Mouse (Mus musculus) hindbrain, embryonic 16.5 days (tissue): ENCODE results near the gene Myo10. TPM values are rescaled to one million over a fixed set of nuclear protein-coding genes. Genes with fewer than 3 reads are reported as not detected.
A peak's percentile ranks its signal among the peaks of the same experiment; 100 is the strongest.

ENCODE experiments used
- ATAC-seq: fragments of 200-750 bp; cut with Nextera tagmentation; 2 replicates; pipeline ENCODE4 v1.8.0; 2017; ENCODE audit warnings: moderate TSS enrichment, moderate library complexity
- H3K27ac ChIP-seq: fragments of 300-500 bp; sonication (generic); 2 replicates; pipeline ENCODE4 v1.5.1; 2014; ENCODE audit warnings: low read depth, mild to moderate bottlenecking, control low read depth, low read length, moderate library complexity
- H3K27me3 ChIP-seq: fragments of 300-500 bp; sonication (generic); replicated peaks from 2 replicates; pipeline ENCODE4 v1.6.1; 2014; ENCODE audit warnings: low read length; ENCODE audit not compliant: control insufficient read depth, insufficient read depth
- H3K36me3 ChIP-seq: fragments of 300-500 bp; sonication (generic); 2 replicates; pipeline ENCODE4 v1.6.1; 2014; ENCODE audit warnings: mild to moderate bottlenecking, low read length, moderate library complexity, mixed read lengths; ENCODE audit not compliant: control insufficient read depth, insufficient read depth
- H3K4me1 ChIP-seq: fragments of 300-500 bp; sonication (generic); 2 replicates; pipeline ENCODE4 v1.6.1; 2014; ENCODE audit warnings: low read depth, low read length; ENCODE audit not compliant: control insufficient read depth, insufficient read depth
- H3K4me2 ChIP-seq: fragments of 300-500 bp; sonication (generic); 2 replicates; pipeline ENCODE4 v1.6.1; 2014; ENCODE audit warnings: mild to moderate bottlenecking, low read length, control low read depth, moderate library complexity
- H3K4me3 ChIP-seq: fragments of 300-500 bp; sonication (generic); 2 replicates; pipeline ENCODE4 v1.5.1; 2014; ENCODE audit warnings: mild to moderate bottlenecking, low read length, control low read depth, moderate library complexity
- H3K9ac ChIP-seq: fragments of 300-500 bp; sonication (generic); 2 replicates; pipeline ENCODE4 v1.6.1; 2014; ENCODE audit warnings: low read depth, mild to moderate bottlenecking, control low read depth, low read length, moderate library complexity
- H3K9me3 ChIP-seq: fragments of 300-500 bp; sonication (generic); 2 replicates; pipeline ENCODE4 v1.6.1; 2014; ENCODE audit warnings: mild to moderate bottlenecking, low read length, moderate library complexity; ENCODE audit not compliant: control insufficient read depth
- WGBS: fragments of 180-500 bp; shearing (Covaris S2); extraction: QIAGEN DNeasy Blood & Tissue Kit; methylation state at CpG from one replicate; pipeline ENCODE4 v1.1.7; 2014; 5-methylcytosine and 5-hydroxymethylcytosine counted together
- polyA plus RNA-seq: library from polyadenylated mRNA; unstranded; fragments of >200 nt; fragmentation: Nextera tagmentation; extraction: Ambion mirVana; gene quantifications from 2 replicates; pipeline ENCODE4 v1.2.1, GENCODE M21; 2015

Myo10 gene
- polyA plus RNA-seq, 1 experiment from 2014 or later: 26.2 TPM

DNA sequence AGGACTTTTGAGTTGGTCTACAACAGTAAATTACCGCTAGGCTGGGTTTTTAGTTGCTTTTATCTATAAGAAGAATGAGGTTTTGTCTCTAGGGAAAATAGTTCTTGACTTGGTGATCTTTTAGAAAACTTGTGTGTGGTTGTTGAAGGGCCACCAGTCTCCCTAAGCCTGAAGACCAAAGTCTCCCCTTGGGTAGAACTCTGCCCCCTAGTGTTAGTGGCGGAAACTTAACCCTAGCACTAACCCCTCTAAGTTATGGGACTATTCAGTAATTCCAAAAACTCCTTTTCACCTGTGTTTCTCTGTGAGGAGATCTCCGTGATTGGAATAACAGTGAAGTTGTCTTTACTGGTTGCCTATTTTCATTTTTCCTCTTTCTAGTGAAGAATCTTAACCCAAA, 1.9 kb downstream of the Myo10 start:
- H3K4me1 ChIP-seq: peaks cover 10% of the 10 kb centered on the region
- H3K9me3 ChIP-seq: no peaks in the 10 kb centered on the region
- H3K27ac ChIP-seq: no peak overlapping the region
- no peak overlapping the region for H3K9ac ChIP-seq
- ATAC-seq: no peak
- peaks cover 5% of the 10 kb centered on the region for H3K27me3 ChIP-seq
- WGBS: 47% methylated on average over 3 of the region's 3 CpGs
- peak overlapping the region; percentile 100 for H3K4me2 ChIP-seq
- peak overlapping the region; percentile 71; the same call in 1 of the 2 replicates for H3K4me3 ChIP-seq
- no peaks in the 10 kb centered on the region for H3K36me3 ChIP-seq

DNA sequence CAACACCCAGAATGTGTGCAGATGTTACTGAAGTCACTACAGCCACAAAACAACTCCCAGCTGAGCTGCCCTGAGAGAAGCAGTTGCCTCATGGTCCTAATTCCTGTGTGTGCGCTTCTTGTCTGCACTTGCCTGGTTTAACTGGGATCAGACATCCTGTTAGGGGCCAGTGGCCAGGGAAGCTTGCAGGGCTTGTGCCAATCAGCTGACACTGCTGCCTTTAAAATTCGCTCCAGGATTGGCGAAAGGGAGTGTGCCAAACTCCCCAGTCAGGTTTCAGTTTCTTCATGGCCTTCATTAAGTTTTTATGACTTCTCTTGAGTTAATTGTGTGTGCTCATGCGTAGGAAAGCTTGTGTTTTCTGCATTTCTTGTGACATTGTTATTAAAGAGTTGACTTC, 3.1 kb downstream of the Myo10 start:
- Histone ChIP-seq H3K27ac (no peak overlapping the region), H3K4me3 (no peak overlapping the region), H3K36me3 (no peaks in the 10 kb centered on the region), H3K27me3 (peaks cover 5% of the 10 kb centered on the region), H3K9ac (no peak overlapping the region), H3K9me3 (no peaks in the 10 kb centered on the region), H3K4me1 (peaks cover 10% of the 10 kb centered on the region), H3K4me2 (peak overlapping the region; percentile 7; the same call in 1 of the 2 replicates)
- 61% methylated on average over 4 of the region's 4 CpGs for WGBS
- no peak for ATAC-seq

DNA sequence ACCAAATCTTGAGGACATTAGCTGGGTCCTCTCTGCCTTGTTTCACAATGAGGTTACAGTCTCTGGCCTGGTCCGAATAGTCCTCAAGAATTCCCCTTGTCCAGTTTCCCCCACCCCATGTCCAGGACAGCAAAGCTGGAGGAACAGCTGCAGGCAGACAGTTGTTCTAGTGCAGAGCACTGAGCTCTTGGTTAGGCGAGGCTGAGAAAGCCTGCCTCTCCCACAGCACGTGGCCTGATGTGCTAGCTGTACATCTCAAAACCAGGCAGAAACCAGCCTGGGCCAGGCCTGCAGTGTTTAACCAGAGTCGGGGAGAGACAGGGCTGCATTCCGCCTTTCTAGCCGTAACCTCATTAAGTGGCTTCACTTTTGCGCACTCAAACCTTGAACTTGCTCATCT, 4.7 kb downstream of the Myo10 start:
- H3K9me3 ChIP-seq: no peaks in the 10 kb centered on the region
- ATAC-seq: no peak
- 84% methylated on average over 7 of the region's 7 CpGs for WGBS
- no peak overlapping the region for H3K9ac ChIP-seq
- H3K4me1 ChIP-seq: peaks cover 7% of the 10 kb centered on the region
- no peak overlapping the region for H3K27ac ChIP-seq
- no peak overlapping the region for H3K4me2 ChIP-seq
- no peaks in the 10 kb centered on the region for H3K36me3 ChIP-seq
- H3K4me3 ChIP-seq: no peak overlapping the region
- H3K27me3 ChIP-seq: peaks cover 2% of the 10 kb centered on the region

DNA sequence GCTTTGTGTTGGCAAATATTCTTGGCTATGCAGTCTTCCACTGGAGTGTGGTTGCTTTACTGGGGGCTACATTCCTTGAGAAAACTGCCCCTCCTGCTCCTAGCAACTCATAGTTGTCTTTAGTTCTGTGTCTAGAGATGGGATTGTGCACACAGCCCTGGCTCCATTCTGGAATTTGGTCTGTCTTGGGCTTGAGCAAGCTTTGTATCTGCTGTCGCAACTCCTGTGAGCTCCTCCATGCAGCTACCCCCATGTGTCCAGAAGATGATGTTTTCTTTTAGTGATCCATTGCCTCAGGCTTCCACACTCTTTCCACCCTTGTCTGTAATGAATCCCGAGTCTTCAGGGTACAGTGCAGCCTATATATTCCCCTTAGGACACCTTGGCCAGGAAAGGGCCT, 5.9 kb downstream of the Myo10 start:
- Histone ChIP-seq H3K4me2 (no peak overlapping the region), H3K9me3 (no peaks in the 10 kb centered on the region), H3K27me3 (no peaks in the 10 kb centered on the region), H3K4me1 (peaks cover 4% of the 10 kb centered on the region), H3K36me3 (no peaks in the 10 kb centered on the region), H3K4me3 (no peak overlapping the region), H3K27ac (no peak overlapping the region), H3K9ac (no peak overlapping the region)
- WGBS: 96% methylated on average over 2 of the region's 2 CpGs
- ATAC-seq: no peak

DNA sequence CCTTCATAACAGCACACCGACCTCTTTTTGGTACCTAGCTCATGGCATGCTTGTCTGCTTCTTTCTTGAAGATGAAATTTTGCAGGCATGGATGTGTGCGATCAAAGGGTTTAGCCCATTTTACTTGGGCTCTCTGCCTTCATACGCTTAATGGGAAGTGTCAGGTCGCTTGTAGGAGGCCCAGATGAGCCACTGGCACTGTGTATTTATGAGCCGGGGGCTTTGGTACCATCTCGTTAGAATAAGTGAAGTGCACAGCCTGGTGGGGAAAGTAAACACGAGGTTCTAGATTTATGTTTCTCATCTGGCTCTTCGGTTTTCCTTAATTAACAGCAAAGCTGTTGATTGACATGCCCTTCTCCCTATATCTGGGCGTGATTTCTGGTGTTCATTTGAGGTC, 8.4 kb downstream of the Myo10 start:
- no peak for ATAC-seq
- WGBS: 77% methylated on average over 9 of the region's 9 CpGs
- no peaks in the 10 kb centered on the region; the same call in 1 of the 2 replicates for H3K4me1 ChIP-seq

DNA sequence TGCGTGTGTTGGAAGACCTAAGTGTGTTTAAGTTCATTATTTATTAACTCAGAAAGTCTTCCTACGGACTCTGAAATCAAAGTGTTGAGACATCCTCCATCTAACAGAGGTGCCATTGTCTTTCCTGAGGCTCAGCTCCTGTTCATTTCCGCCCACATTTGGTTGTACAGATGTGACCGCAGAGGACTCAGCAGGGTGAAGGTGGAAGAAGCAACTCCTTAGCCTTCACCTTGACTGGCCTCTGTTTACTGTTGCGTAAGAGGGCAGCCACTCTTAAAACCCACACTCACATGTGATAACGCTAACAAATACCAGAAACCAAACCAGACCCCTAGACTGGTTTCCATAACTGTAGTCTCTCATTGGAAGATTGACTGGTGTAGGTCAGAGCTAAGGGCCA, 9.0 kb downstream of the Myo10 start:
- Histone ChIP-seq H3K9ac (no peak overlapping the region), H3K4me2 (no peak overlapping the region), H3K9me3 (no peaks in the 10 kb centered on the region), H3K4me3 (no peak overlapping the region), H3K27ac (no peak overlapping the region), H3K36me3 (no peaks in the 10 kb centered on the region), H3K4me1 (no peaks in the 10 kb centered on the region), H3K27me3 (no peaks in the 10 kb centered on the region)
- WGBS: 91% methylated on average over 6 of the region's 6 CpGs
- no peak for ATAC-seq

More for the DNA sequence above, 8.4 kb downstream of the Myo10 start:
- no peaks in the 10 kb centered on the region for H3K27me3 ChIP-seq
- H3K27ac ChIP-seq: no peak overlapping the region
- no peak overlapping the region for H3K4me3 ChIP-seq
- no peak overlapping the region for H3K4me2 ChIP-seq
- H3K9ac ChIP-seq: no peak overlapping the region
- H3K9me3 ChIP-seq: no peaks in the 10 kb centered on the region
- no peaks in the 10 kb centered on the region for H3K36me3 ChIP-seq

DNA sequence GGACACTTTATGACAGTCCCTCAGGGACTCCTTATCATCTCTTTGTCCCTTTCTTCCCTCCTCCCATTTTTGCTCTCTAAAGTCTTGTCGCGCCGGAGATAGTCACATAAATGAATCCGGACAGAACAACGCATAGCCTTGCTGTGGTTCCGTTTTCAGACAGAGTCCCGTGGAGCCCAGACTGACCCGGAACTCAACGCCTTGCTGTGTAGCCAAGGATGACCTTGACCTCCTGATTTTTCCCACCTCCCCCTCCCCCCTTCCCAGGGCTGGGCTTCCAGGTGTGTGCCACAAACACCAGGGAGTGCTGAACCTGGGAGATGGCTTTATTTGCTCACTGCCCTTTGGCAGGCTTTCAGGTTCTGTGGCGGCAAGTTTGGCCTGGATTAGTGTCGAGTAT, 10.6 kb downstream of the Myo10 start:
- Histone ChIP-seq H3K9ac (no peak overlapping the region), H3K4me1 (no peaks in the 10 kb centered on the region), H3K4me3 (no peak overlapping the region), H3K4me2 (no peak overlapping the region), H3K9me3 (no peaks in the 10 kb centered on the region), H3K36me3 (no peaks in the 10 kb centered on the region), H3K27ac (no peak overlapping the region), H3K27me3 (no peaks in the 10 kb centered on the region)
- 81% methylated on average over 11 of the region's 11 CpGs for WGBS
- ATAC-seq: no peak

DNA sequence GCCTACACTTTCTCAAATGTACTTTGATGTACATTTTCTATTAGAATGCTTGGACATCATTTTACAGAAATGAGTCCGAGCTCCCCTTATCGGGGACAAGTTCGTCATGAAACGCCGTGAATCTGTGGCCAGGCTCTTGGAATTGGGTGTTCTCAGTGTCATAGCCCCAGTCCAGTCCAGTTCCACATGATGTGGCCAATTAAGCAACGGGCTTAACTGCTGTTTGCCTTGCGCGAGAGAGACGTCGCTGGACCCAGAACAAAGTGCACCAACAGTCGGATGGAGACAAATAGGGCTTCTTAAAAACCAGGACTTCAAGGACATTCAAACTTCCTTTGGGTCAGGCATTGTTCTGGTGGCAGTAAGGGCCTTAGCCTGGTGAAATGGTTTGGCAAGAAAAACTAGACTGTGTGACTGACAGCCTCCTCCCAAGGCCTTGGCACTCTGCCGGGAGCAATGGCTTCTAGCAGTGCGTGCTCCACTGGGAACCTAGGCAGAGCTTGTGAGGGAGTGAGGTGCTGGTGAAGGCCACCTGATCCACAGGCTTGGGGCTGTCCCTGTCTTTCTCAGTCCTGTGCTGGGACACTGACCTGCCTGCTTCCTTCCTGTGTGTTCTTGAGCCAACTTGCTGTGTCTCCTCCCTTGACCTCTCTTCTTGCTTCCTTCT, 11.5 kb downstream of the Myo10 start:
- H3K4me2 ChIP-seq: no peak overlapping the region
- H3K27ac ChIP-seq: no peak overlapping the region
- WGBS: 86% methylated on average over 13 of the region's 13 CpGs
- no peaks in the 10 kb centered on the region for H3K9me3 ChIP-seq
- no peaks in the 10 kb centered on the region for H3K36me3 ChIP-seq
- H3K27me3 ChIP-seq: no peaks in the 10 kb centered on the region
- H3K4me1 ChIP-seq: no peaks in the 10 kb centered on the region
- no peak overlapping the region for H3K4me3 ChIP-seq
- H3K9ac ChIP-seq: no peak overlapping the region
- ATAC-seq: peak; percentile 45; the same call in 1 of the 2 replicates

DNA sequence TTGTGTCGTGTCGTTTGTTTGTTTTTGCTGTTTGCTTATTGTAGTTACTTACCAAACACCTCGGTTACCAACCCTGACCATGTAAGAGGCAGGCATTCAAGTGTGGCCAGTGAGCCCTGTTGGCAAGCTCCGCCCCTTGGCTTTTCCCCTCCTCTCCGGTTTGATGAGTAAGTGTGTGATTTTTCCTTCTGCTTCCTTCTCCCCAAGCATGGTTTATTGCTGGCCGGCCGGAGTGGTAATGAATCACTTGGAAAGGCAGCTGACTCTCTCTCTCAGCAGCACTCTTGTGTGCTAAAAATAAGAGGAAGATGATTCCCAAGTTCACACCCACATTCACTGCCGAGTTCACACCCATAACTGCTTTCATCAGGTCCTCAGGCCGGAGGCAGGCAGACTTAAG, 15.4 kb downstream of the Myo10 start:
- Histone ChIP-seq H3K9me3 (no peaks in the 10 kb centered on the region), H3K36me3 (no peaks in the 10 kb centered on the region), H3K9ac (no peak overlapping the region), H3K27ac (no peak overlapping the region), H3K4me2 (no peak overlapping the region), H3K27me3 (no peaks in the 10 kb centered on the region), H3K4me3 (no peak overlapping the region), H3K4me1 (no peaks in the 10 kb centered on the region)
- 84% methylated on average over 9 of the region's 9 CpGs for WGBS
- ATAC-seq: no peak
